27 mouse cellular contexts compared by ENCODE assay signal in genomic region chr13:36932066-36932465, GRCm38 (mm10).
"Had no signal": no experiment of that assay in that cellular context is flagged by ENCODE, and none has a peak within 500 bp of the region (broad histone marks: within the 10 kb centered on the region; RNA-seq: fewer than 3 reads in every experiment).

No protein-coding gene starts in this region.

- H3K4me2 ChIP-seq: heart, embryonic 11.5 days; heart, embryonic 13.5 days; heart, embryonic 15.5 days; hindbrain, embryonic 13.5 days; hindbrain, embryonic 15.5 days; intestine, embryonic 15.5 days; kidney, embryonic 15.5 days; limb, embryonic 13.5 days; limb, embryonic 15.5 days; liver, embryonic 12.5 days had no signal

- H3K9me3 ChIP-seq: heart, embryonic 13.5 days; heart, embryonic 15.5 days; hindbrain, embryonic 13.5 days; hindbrain, embryonic 15.5 days; intestine, embryonic 15.5 days; kidney, embryonic 15.5 days; limb, embryonic 13.5 days; limb, embryonic 15.5 days; liver, embryonic 12.5 days had no signal

- H3K27me3 ChIP-seq: heart, embryonic 13.5 days; heart, embryonic 15.5 days; hindbrain, embryonic 13.5 days; hindbrain, embryonic 15.5 days; intestine, embryonic 15.5 days; kidney, embryonic 15.5 days; limb, embryonic 13.5 days; limb, embryonic 15.5 days; liver, embryonic 12.5 days had no signal

- H3K9ac ChIP-seq: heart, embryonic 13.5 days; heart, embryonic 15.5 days; hindbrain, embryonic 13.5 days; hindbrain, embryonic 15.5 days; intestine, embryonic 15.5 days; kidney, embryonic 15.5 days; limb, embryonic 13.5 days; limb, embryonic 15.5 days; liver, embryonic 12.5 days; liver, embryonic 14.5 days had no signal

- H3K27ac ChIP-seq: heart, embryonic 13.5 days; heart, embryonic 15.5 days; hindbrain, embryonic 13.5 days; hindbrain, embryonic 15.5 days; hindbrain, postnatal 0 days; intestine, embryonic 15.5 days; kidney, embryonic 15.5 days; kidney, postnatal 0 days; limb, embryonic 13.5 days; limb, embryonic 15.5 days; liver, embryonic 12.5 days; liver, embryonic 14.5 days had no signal

- H3K4me1 ChIP-seq: heart, embryonic 15.5 days; hindbrain, embryonic 13.5 days; hindbrain, embryonic 15.5 days; intestine, embryonic 15.5 days; kidney, embryonic 15.5 days; limb, embryonic 13.5 days; limb, embryonic 15.5 days; liver, embryonic 12.5 days had no signal

- H3K36me3 ChIP-seq: heart, embryonic 13.5 days; heart, embryonic 15.5 days; hindbrain, embryonic 13.5 days; hindbrain, embryonic 15.5 days; intestine, embryonic 15.5 days; kidney, embryonic 15.5 days; limb, embryonic 13.5 days; limb, embryonic 15.5 days; liver, embryonic 12.5 days had no signal

- DNase-seq: gastrocnemius, postnatal 14 days; gastrocnemius, postnatal 36 days; heart, adult 18-20 months; heart, postnatal 14 days; heart, postnatal 36 days; kidney, adult 18-20 months; kidney, adult 8-10 months; kidney, postnatal 14 days; kidney, postnatal 36 days; layer of hippocampus, adult 9-11 months; layer of hippocampus, postnatal 36 days; left cerebral cortex, postnatal 4 days had no signal

- ATAC-seq: hindbrain, postnatal 0 days; inflammation-experienced regulatory T-cells, adult 6 months; intestine, embryonic 15.5 days; intestine, postnatal 0 days; liver, embryonic 12.5 days had no signal

- H3K4me3 ChIP-seq: heart, embryonic 13.5 days; heart, embryonic 15.5 days; hindbrain, embryonic 13.5 days; hindbrain, embryonic 15.5 days; intestine, embryonic 15.5 days; kidney, embryonic 15.5 days; limb, embryonic 13.5 days; limb, embryonic 15.5 days; liver, embryonic 12.5 days had no signal
